Comparison of ENCODE assay signal across 15 mouse cellular contexts in genomic region chr4:117152714-117153113, GRCm38 (mm10). TPM values are rescaled to one million over a fixed set of nuclear protein-coding genes. Genes with fewer than 3 reads are reported as not detected.
DNase-seq lines count a peak whose midpoint lies in the region; ATAC-seq and TF ChIP-seq lines count a peak whose summit lies in the region.
"Had no signal": no experiment of that assay in that cellular context is flagged by ENCODE, and none has a peak within 500 bp of the region (broad histone marks: within the 10 kb centered on the region; RNA-seq: fewer than 3 reads in every experiment).

No protein-coding gene starts in this region.

- H3K9ac ChIP-seq in forebrain, embryonic 13.5 days: 0 out of 2 replicates have a peak overlapping the region, but pooled peaks have one; percentile 1
- H3K9ac ChIP-seq in forebrain, embryonic 16.5 days (replicated peaks; ENCODE audit: low read depth, low read length): no peak overlapping the region
- H3K9ac ChIP-seq in lung, postnatal 0 days (replicated peaks; ENCODE audit: low read depth): no peak overlapping the region
- H3K9ac ChIP-seq: heart, embryonic 15.5 days had no signal

- no peak overlapping the region for H3K4me3 ChIP-seq in forebrain, embryonic 13.5 days
- H3K4me3 ChIP-seq in forebrain, embryonic 16.5 days (replicated peaks; ENCODE audit: low read length): no peak overlapping the region
- no peak overlapping the region for H3K4me3 ChIP-seq in lung, postnatal 0 days (ENCODE audit: low read depth, low read length)
- H3K4me3 ChIP-seq: heart, embryonic 15.5 days; midbrain, embryonic 10.5 days had no signal

- intact Hi-C loops in gastrocnemius, postnatal 14 days (cut with DNase I; ENCODE audit: low total_unique reads): no loop called here

- DNase-seq in lung, postnatal 0 days (ENCODE audit: low spot score): no peak
- no peak for DNase-seq in lung, postnatal 25 days (ENCODE audit: low spot score)
- DNase-seq in liver: peak; percentile 41
- no peak for DNase-seq in thymus, postnatal 25 days
- DNase-seq in gastrocnemius, postnatal 10 days: no peak
- no peak for DNase-seq in gastrocnemius, postnatal 14 days
- DNase-seq: layer of hippocampus, postnatal 36 days; lung, adult 18-20 months; right cerebral cortex, adult 18-20 months had no signal

- 0 out of 2 replicates have a peak, but pooled peaks have one; percentile 17 for TF ChIP-seq EP300 in lung, postnatal 0 days (IDR thresholded peaks at IDR 0.05)

- H3K27ac ChIP-seq in forebrain, embryonic 13.5 days: no peak overlapping the region
- H3K27ac ChIP-seq in forebrain, embryonic 16.5 days (ENCODE audit: low read length): no peak overlapping the region
- 0 out of 2 replicates have a peak overlapping the region, but pooled peaks have one; percentile 7 for H3K27ac ChIP-seq in lung, postnatal 0 days (ENCODE audit: low read length)
- H3K27ac ChIP-seq: heart, embryonic 15.5 days; kidney, postnatal 0 days; midbrain, embryonic 10.5 days had no signal

- no peak overlapping the region for H3K4me2 ChIP-seq in forebrain, embryonic 13.5 days
- H3K4me2 ChIP-seq in forebrain, embryonic 16.5 days (ENCODE audit: low read length): no peak overlapping the region
- H3K4me2 ChIP-seq in lung, postnatal 0 days (replicated peaks; ENCODE audit: low read depth, low read length): no peak overlapping the region

- peaks cover 68% of the 10 kb centered on the region for H3K36me3 ChIP-seq in forebrain, embryonic 13.5 days (ENCODE audit: poor library complexity, severe bottlenecking)
- peaks cover 35% of the 10 kb centered on the region for H3K36me3 ChIP-seq in forebrain, embryonic 16.5 days (ENCODE audit: control insufficient read depth, insufficient read depth)
- peaks cover 35% of the 10 kb centered on the region for H3K36me3 ChIP-seq in lung, postnatal 0 days (ENCODE audit: insufficient read depth, low read length)

- WGBS in forebrain, embryonic 13.5 days: 89% methylated on average over 5 of the region's 5 CpGs
- 86% methylated on average over 5 of the region's 5 CpGs for WGBS in forebrain, embryonic 16.5 days
- WGBS in lung, postnatal 0 days: 48% methylated on average over 5 of the region's 5 CpGs

- no peaks in the 10 kb centered on the region for H3K9me3 ChIP-seq in forebrain, embryonic 13.5 days (replicated peaks)
- no peaks in the 10 kb centered on the region for H3K9me3 ChIP-seq in forebrain, embryonic 16.5 days (ENCODE audit: control insufficient read depth, low read length)
- H3K9me3 ChIP-seq in lung, postnatal 0 days (ENCODE audit: low read length): no peaks in the 10 kb centered on the region
- H3K9me3 ChIP-seq: heart, embryonic 15.5 days; midbrain, embryonic 10.5 days had no signal

- no peak for TF ChIP-seq CTCF in lung, postnatal 0 days (IDR thresholded peaks at IDR 0.05)

- H3K4me1 ChIP-seq in forebrain, embryonic 13.5 days: peaks cover 26% of the 10 kb centered on the region
- peaks cover 11% of the 10 kb centered on the region; the same call in 1 of the 2 replicates for H3K4me1 ChIP-seq in forebrain, embryonic 16.5 days (replicated peaks; ENCODE audit: control insufficient read depth, insufficient read depth, low read length)
- no peaks in the 10 kb centered on the region for H3K4me1 ChIP-seq in lung, postnatal 0 days (ENCODE audit: insufficient read depth, low read depth, low read length)

- no peak for ATAC-seq in forebrain, embryonic 13.5 days
- ATAC-seq in forebrain, embryonic 16.5 days: no peak
- ATAC-seq in lung, postnatal 0 days: peak; percentile 16; the same call in 1 of the 2 replicates

- H3K27me3 ChIP-seq in forebrain, embryonic 13.5 days: no peaks in the 10 kb centered on the region
- no peaks in the 10 kb centered on the region for H3K27me3 ChIP-seq in forebrain, embryonic 16.5 days (replicated peaks; ENCODE audit: control insufficient read depth, insufficient read depth, low read length)
- H3K27me3 ChIP-seq in lung, postnatal 0 days (replicated peaks; ENCODE audit: insufficient read depth, low read length): no peaks in the 10 kb centered on the region
- H3K27me3 ChIP-seq: heart, embryonic 15.5 days had no signal

RNA-seq across cellular contexts. Expression of gene Rps8, which starts 3.3 kb away (rescaled TPM):
- polyA plus RNA-seq in forebrain, embryonic 13.5 days (2015; fragmentation: Nextera tagmentation; extraction: Ambion mirVana): 667 and 710 TPM in 2 replicates
- polyA plus RNA-seq in forebrain, embryonic 16.5 days (2015; fragmentation: Nextera tagmentation; extraction: Ambion mirVana): 418 and 427 TPM in 2 replicates
- 633 and 681 TPM in 2 replicates for polyA plus RNA-seq in lung, postnatal 0 days (2015; fragmentation: Nextera tagmentation; extraction: Ambion mirVana)
- total RNA-seq in gastrocnemius, postnatal 10 days (2021): 1,000 to 10,000 TPM; 1,007 to 1,093 TPM
- total RNA-seq in gastrocnemius, postnatal 14 days (2021): 100 to 1,000 TPM; 786 to 929 TPM

RNA-seq across cellular contexts. Expression of gene Plk3, which starts 19.0 kb away (rescaled TPM):
- polyA plus RNA-seq in forebrain, embryonic 13.5 days (2015; fragmentation: Nextera tagmentation; extraction: Ambion mirVana): 11.4 and 12.0 TPM in 2 replicates
- polyA plus RNA-seq in forebrain, embryonic 16.5 days (2015; fragmentation: Nextera tagmentation; extraction: Ambion mirVana): 9.6 and 10.2 TPM in 2 replicates
- polyA plus RNA-seq in lung, postnatal 0 days (2015; fragmentation: Nextera tagmentation; extraction: Ambion mirVana): 4.0 and 5.0 TPM in 2 replicates
- 1 to 10 TPM; 1.8 to 2.6 TPM for total RNA-seq in gastrocnemius, postnatal 10 days (2021)
- total RNA-seq in gastrocnemius, postnatal 14 days (2021): under 1 TPM; 0.91 to 0.96 TPM

RNA-seq across cellular contexts. Expression of gene Tctex1d4, which starts 26.1 kb away (rescaled TPM):
- polyA plus RNA-seq in forebrain, embryonic 13.5 days (2015; fragmentation: Nextera tagmentation; extraction: Ambion mirVana): 0.40 TPM in 1 of 2 replicates, not detected in the other
- polyA plus RNA-seq in forebrain, embryonic 16.5 days (2015; fragmentation: Nextera tagmentation; extraction: Ambion mirVana): 0.35 and 0.53 TPM in 2 replicates
- polyA plus RNA-seq in lung, postnatal 0 days (2015; fragmentation: Nextera tagmentation; extraction: Ambion mirVana): 26.1 and 27.2 TPM in 2 replicates
- total RNA-seq in gastrocnemius, postnatal 10 days (2021): not detected
- not detected for total RNA-seq in gastrocnemius, postnatal 14 days (2021)
- total RNA-seq: layer of hippocampus, postnatal 36 days had no signal
- polyA plus RNA-seq: heart, embryonic 15.5 days; midbrain, embryonic 10.5 days; neural tube, embryonic 11.5 days had no signal

RNA-seq across cellular contexts. Expression of gene Btbd19, which starts 27.2 kb away (rescaled TPM):
- 3.1 and 3.9 TPM in 2 replicates for polyA plus RNA-seq in forebrain, embryonic 13.5 days (2015; fragmentation: Nextera tagmentation; extraction: Ambion mirVana)
- 4.3 and 4.8 TPM in 2 replicates for polyA plus RNA-seq in forebrain, embryonic 16.5 days (2015; fragmentation: Nextera tagmentation; extraction: Ambion mirVana)
- polyA plus RNA-seq in lung, postnatal 0 days (2015; fragmentation: Nextera tagmentation; extraction: Ambion mirVana): 3.8 and 4.3 TPM in 2 replicates
- total RNA-seq in gastrocnemius, postnatal 10 days (2021): 1 to 10 TPM; 4.7 to 6.8 TPM
- 1 to 10 TPM; 3.3 to 3.6 TPM for total RNA-seq in gastrocnemius, postnatal 14 days (2021)

RNA-seq across cellular contexts. Expression of gene Kif2c, which starts 29.7 kb away (rescaled TPM):
- polyA plus RNA-seq in forebrain, embryonic 13.5 days (2015; fragmentation: Nextera tagmentation; extraction: Ambion mirVana): 68.4 and 74.1 TPM in 2 replicates
- polyA plus RNA-seq in forebrain, embryonic 16.5 days (2015; fragmentation: Nextera tagmentation; extraction: Ambion mirVana): 27.2 and 33.2 TPM in 2 replicates
- 2.0 and 3.0 TPM in 2 replicates for polyA plus RNA-seq in lung, postnatal 0 days (2015; fragmentation: Nextera tagmentation; extraction: Ambion mirVana)
- total RNA-seq in gastrocnemius, postnatal 10 days (2021): 1 to 10 TPM; 3.8 to 6.6 TPM
- total RNA-seq in gastrocnemius, postnatal 14 days (2021): 1 to 10 TPM; 1.6 to 1.8 TPM

Comparison
In these comparisons a context has a peak if more than half of its experiments do, and no peak if none do; other contexts are left out.
1. RNA of gene Tctex1d4, which starts 26.1 kb away (polyA plus RNA-seq): 26.1 to 27.2 TPM in lung, postnatal 0 days; 0.35 to 0.53 TPM in forebrain, embryonic 16.5 days and 0.40 TPM in forebrain, embryonic 13.5 days; every median in the first group is over 10 times any median in the second.